Mouse (Mus musculus): ENCODE measurements at regions not wholly inside any gene's neighbourhood (a gene's known extent, or its start where the extent isn't known, plus 50 kb on each side); places are given as distances from the start of the nearest gene placed in this dataset.

GRCm38 (mm10) chr5:118421884-118422821, 138.3 kb upstream of the Med13l start:
- no peak for DNase-seq (ENCODE audit: low spot score in 2 of 2)

GRCm38 (mm10) chr5:118424177-118424576, 136.3 kb upstream of the Med13l start:
- DNase-seq (ENCODE audit: low spot score in 2 of 2) = no peak

GRCm38 (mm10) chr5:118424764-118425568, 135.5 kb upstream of the Med13l start:
- peak in 1 of 2 experiments; percentile 34 for DNase-seq (ENCODE audit: low spot score in 2 of 2)

- no peak for DNase-seq (ENCODE audit: low spot score in 2 of 2)
Observed at GRCm38 (mm10) chr5:118426673-118427072, 133.8 kb upstream of the Med13l start.

- DNase-seq (ENCODE audit: low spot score in 2 of 2) = no peak
Observed at GRCm38 (mm10) chr5:118428323-118429095, 132.0 kb upstream of the Med13l start.

GRCm38 (mm10) chr5:118433599-118433998, 126.9 kb upstream of the Med13l start:
- no peak for DNase-seq (ENCODE audit: low spot score in 2 of 2)

GRCm38 (mm10) chr5:118434718-118435555, 125.5 kb upstream of the Med13l start:
- DNase-seq (ENCODE audit: low spot score in 2 of 2) = no peak

GRCm38 (mm10) chr5:118435556-118435950, 124.9 kb upstream of the Med13l start:
- no peak for DNase-seq (ENCODE audit: low spot score in 2 of 2)

GRCm38 (mm10) chr5:118436035-118436434, 124.4 kb upstream of the Med13l start:
- DNase-seq (ENCODE audit: low spot score in 2 of 2) = no peak

- DNase-seq (ENCODE audit: low spot score in 2 of 2) = no peak
Observed at GRCm38 (mm10) chr5:118436474-118437306, 123.8 kb upstream of the Med13l start.

- DNase-seq (ENCODE audit: low spot score in 2 of 2) = no peak
Observed at GRCm38 (mm10) chr5:118437307-118437610, 123.2 kb upstream of the Med13l start.

GRCm38 (mm10) chr5:118438016-118438415, 122.5 kb upstream of the Med13l start:
- no peak for DNase-seq (ENCODE audit: low spot score in 2 of 2)

- DNase-seq (ENCODE audit: low spot score in 2 of 2) = no peak
Observed at GRCm38 (mm10) chr5:118444538-118445251, 115.8 kb upstream of the Med13l start.

- DNase-seq (ENCODE audit: low spot score in 2 of 2) = no peak
Observed at GRCm38 (mm10) chr5:118445252-118445987, 115.1 kb upstream of the Med13l start.

GRCm38 (mm10) chr5:118445988-118446280, 114.5 kb upstream of the Med13l start:
- no peak for DNase-seq (ENCODE audit: low spot score in 2 of 2)

GRCm38 (mm10) chr5:118446878-118447277, 113.6 kb upstream of the Med13l start:
- DNase-seq (ENCODE audit: low spot score in 2 of 2) = no peak

GRCm38 (mm10) chr5:118447366-118447765, 113.1 kb upstream of the Med13l start:
- no peak for DNase-seq (ENCODE audit: low spot score in 2 of 2)

GRCm38 (mm10) chr5:118448884-118449515, 111.5 kb upstream of the Med13l start:
- DNase-seq (ENCODE audit: low spot score in 2 of 2) = no peak
